Mouse (Mus musculus) T-helper 2 cell (primary cell): Measurements from ENCODE around the gene Trpm8.

Experiments used
- in situ Hi-C: fragments of 300-600 bp; cut with MboI, MseI; formaldehyde crosslinking; loops from one replicate; pipeline ENCODE4 v1.15.1; 2025; ENCODE audit warnings: high pct_unique_total_duplicates

Gene Trpm8

GRCm38 (mm10) chr1:88427987-88428741 is 150.7 kb downstream of the Trpm8 start:
- in situ Hi-C loops, result no loop called here

GRCm38 (mm10) chr1:88429413-88429812 is 152.0 kb downstream of the Trpm8 start:
- in situ Hi-C loops, result no loop called here

DNA sequence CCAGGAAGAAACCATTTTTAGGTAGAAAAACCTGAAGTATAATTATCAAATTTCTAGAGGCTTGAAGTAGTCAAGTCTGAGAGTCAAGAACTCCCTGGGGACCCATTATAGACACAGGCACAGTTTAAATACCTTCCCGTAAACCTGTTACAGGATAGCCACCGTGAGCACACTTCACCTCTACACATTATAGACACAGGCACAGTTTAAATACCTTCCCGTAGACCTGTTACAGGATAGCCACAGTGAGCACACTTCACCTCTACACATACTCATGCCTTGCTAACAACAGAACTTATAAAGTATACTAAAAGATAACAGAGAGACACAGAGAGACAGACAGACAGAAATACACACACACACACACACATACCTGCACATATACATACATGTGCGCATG is 153.8 kb downstream of the Trpm8 start:
- in situ Hi-C loops, result no loop called here

GRCm38 (mm10) chr1:88432601-88433000 is 155.1 kb downstream of the Trpm8 start:
- in situ Hi-C loops, result no loop called here

GRCm38 (mm10) chr1:88433096-88433883 is 155.8 kb downstream of the Trpm8 start:
- in situ Hi-C loops, result no loop called here

GRCm38 (mm10) chr1:88434057-88434456 is 156.6 kb downstream of the Trpm8 start:
- in situ Hi-C loops, result no loop called here

GRCm38 (mm10) chr1:88437206-88438126 is 160.0 kb downstream of the Trpm8 start:
- in situ Hi-C loops, result no loop called here
